Mouse (Mus musculus): ENCODE measurements at regions not wholly inside any gene's neighbourhood (a gene's known extent, or its start where the extent isn't known, plus 50 kb on each side); places are given as distances from the start of the nearest gene placed in this dataset.
"Not testable (repeated sequence)": the region's sequence is repeated elsewhere in the genome, so short reads cannot be mapped to it uniquely, and the experiment has no call there.

DNA sequence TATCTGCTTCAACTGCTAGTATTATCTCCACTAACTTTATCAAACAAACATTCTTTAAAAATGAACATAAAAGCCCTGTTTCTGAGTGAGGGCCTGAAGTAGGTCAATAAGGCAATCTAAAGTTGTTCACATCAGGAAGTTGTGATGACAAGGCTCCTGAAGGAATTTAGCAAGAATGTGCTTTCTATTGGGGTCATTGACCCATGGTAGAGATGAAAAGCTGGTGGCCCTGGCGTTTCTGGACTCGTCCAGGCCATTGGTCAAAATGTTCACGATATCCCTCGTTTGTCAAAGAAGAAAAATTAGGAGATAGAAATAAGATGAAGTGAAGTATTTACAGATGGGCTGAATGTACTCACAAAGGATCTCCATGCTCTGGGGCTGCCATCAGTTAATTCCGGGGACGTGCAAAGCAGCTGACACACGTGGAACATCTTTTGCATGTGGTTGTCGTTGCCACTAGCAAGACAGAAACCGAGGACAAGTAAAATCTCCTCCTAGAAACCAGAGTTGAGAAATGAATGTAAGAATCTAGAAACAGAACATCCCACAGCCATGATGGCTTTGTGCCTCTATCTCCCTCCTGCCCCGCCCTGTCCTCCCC lies 134.1 kb downstream of the Snx18 start:
- no peak for DNase-seq

DNA sequence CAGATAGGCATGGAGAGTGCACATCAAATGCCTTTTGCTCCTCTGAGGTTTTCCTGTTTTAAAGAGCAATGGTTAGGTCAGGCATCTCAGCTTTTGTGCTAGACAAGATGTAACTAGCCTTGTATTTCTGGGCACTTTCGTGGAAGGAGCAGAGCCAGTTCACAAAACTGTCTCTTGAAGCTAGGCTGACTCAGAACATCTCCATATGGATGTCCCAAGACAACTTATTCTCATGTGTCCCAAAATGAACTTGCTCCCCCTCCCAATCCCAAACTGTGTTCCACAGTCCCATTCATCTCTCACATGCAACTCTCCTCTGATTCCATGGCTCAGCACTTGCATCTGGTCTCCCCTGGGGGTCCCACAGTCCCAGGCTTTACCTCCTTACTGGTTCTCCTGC lies 135.5 kb downstream of the Snx18 start:
- no peak for DNase-seq

DNA sequence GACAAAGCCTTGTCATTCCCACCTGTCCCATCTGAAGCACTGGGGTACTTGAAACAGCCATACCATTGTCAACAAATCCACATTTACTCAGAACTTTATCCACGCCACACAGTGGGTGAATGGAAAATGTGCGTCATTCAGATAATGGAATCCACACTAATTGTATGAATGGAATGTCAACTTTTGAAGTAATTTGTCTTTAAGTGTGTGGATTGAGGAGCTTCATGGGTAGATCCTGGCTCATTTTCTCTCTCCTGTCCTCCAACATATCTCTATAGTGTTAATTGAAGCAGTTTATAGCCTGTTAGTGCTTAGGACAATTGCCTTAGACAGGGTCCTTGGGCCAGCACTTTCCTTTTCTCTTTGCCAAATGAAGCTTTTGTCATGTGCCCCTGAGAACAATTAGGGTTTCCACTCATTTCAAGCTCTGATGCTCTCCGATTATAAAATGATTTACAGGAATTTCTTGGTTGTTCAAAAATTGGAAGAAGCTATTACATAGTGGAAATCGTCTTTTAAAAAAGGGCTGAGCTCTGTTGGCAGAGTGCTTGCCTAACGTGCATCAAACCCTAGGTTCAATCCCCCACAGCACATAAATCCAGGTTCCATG lies 140.4 kb downstream of the Snx18 start:
- DNase-seq, result no peak

DNA sequence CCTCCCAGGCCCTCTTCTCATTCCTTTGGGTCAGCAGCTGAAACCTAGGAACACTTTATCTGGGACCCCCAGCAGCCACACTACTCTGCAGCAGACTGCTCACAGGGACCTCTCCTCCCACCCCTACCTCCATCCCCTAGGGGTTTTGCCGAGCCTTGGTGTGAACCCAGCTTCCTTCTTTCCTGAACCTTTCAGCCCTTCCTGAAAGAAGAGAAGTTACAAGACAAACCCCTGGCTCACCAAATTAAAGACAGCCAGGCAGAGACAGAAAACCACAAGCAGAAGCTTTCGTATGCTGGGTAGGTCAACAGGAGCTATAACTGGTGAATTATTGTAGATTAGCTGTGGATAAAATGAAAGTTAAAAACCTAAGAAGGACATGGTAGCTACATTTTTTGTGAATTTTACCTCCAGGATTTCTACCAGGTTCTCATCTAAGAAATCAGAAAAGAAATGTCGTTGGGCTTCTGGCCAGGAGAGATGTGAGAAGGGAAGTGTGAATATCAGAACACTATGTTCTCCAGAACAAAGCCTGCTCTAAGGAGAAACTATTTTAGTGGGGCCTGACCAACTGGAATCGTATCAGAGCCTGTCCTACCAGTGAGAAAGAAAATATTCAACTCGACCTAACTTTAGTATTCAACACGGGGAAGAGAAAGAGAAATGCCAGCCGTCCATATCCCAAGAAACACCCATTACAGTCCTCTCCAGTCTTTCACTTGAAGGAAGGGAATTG lies 147.4 kb downstream of the Snx18 start:
- no peak for DNase-seq

DNA sequence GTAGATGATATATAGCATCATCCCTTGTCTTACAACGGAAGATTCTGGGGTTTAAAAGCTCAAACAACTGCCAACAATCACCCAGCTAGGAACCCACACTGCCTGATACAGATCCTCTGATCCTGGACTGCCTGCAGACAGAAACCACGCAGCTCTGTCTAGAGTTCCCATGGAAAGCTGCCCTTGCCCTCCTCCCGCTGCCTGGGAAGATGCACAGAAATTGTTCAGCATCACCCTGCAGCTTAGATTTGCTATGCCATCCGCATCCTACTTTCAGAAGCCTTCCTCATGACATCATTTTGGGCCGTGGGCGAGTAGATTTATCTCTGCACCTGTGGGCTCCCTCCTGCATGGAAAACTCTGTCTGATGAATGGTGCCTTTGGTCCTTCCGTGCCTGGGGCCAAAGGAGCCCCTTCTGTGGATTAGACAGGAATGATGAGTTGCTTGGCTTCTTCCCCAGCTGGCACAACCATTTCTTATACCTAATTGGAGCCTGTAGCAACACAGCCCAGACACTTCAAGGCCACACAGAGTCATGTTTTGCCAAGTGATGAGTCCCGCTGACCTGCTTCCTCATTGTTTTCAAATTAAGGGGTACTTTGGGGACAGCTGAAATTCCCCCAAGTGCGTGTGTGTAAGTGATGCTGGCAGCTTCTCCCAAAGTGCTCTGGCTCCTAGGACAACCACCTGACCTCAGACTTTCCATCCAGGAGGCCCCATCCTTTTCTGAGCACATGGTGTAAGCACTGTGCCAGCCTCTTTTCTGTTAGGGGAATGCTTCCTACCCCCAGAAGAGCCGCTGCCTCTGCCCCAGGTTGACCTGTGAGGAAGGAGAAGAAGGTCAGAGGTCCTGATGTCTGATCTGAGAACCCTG lies 153.9 kb downstream of the Snx18 start:
- DNase-seq, result no peak

DNA sequence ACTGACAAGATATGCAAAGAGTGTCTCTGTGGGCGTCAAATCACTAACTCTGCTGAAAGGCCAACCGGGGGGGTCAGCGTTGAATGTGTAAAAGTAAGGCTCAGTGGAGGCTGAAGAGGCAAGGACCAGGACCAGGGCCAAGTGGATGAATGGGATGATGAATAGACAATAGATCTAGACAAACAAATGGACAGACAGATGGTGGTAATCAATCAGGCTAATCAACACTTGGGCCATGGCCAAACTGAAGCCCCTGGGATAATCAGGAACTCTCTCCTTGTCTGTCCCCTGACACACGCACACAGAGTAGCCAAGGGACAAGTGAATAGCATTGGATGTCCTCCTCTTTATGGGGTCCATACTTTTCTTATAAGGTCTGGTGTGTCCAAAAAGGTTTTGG lies 154.9 kb downstream of the Snx18 start:
- DNase-seq, result no peak

DNA sequence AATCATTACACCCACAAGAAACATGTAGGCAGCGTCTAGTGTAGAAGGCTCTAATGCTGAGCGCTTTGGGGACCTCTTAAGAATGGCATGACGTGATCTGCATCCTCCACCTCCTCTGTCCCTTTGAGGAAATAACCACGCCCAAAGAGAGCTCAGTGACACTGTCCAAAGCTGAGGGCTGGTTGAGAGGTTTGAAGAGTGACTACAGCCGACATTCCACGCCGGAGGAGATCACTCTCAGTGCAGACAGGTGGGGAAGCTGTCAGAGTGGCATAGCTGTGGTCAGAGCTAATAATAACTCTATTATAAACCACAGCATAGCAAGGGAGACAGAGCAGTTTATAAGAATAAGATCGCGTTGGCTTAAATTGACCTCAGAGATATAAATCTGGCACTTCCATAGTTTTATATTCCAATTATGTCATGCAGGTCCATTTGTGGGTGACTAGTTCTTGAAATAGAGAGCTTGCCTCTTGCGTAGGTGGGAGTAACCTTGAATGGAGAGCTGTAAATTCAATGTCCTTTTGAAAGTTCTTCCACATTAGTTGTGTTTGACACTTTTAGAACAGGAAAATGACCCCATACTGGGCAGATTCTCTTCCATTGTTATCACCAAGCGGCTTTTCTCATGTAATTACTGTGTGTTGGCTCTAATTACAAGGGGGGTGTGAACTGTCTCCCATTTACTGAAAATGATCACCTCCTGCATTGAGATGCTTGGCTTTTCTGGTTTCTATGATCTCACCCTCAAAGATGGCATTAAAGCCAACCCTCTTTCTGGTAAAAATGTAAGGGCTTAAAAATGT lies 161.7 kb downstream of the BC067074 start:
- no peak for DNase-seq

DNA sequence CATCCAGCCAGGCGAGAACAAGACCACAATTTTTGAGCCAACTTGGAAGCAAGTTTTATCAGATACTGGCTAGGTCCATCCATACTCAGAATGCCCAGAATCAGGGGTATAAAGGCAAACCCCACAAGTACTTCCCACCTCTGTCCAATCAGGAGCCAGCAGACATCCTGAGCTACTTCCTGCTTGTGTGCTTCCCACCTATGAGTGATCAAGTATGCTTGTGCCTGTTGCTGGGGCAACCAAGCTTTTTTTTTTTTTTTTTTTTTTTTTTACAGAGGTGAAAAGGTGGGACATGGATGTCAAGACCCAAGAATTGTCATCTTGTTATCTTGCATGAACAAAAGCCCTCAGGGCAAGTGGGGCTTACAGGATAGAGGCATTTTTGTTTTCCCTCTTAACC lies 155.4 kb downstream of the BC067074 start:
- DNase-seq, result no peak

DNA sequence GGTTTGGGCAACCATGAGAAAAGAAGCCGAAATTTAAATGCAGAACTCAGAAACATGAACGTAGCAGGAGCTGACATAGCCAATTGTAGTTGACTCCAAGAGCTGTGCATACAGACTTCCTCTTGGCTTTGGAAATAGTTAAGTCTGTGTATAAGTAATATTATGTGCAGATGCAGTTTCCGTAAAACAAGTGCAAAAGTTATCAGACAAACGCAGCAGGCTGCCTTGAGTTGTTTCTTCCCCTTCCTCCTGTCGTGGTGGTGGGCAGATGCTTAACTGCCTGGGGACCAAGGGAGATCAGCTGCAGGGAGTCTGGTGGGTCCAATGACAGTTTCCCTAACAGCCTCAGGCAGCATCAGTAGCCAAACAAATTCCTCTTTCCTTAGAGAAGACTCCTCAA lies 153.3 kb downstream of the BC067074 start:
- no peak for DNase-seq

DNA sequence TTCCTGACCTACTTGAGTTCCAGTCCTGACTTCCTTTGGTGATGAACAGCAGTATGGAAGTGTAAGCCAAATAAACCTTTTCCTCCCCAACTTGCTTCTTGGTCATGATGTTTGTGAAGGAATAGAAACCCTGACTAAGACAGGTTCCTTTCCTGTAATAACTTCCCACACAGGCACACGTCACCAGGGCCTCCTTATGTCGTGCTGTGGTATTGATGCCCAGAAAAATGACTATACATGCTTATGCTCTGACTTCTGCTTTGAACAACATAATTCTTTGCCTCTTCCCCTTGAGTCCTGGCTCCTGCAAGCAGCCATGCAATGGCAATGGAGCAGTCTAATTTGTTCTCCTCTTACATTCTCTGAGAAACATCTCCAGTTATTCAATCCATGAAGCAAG lies 151.5 kb downstream of the BC067074 start:
- DNase-seq, result not testable (repeated sequence)

DNA sequence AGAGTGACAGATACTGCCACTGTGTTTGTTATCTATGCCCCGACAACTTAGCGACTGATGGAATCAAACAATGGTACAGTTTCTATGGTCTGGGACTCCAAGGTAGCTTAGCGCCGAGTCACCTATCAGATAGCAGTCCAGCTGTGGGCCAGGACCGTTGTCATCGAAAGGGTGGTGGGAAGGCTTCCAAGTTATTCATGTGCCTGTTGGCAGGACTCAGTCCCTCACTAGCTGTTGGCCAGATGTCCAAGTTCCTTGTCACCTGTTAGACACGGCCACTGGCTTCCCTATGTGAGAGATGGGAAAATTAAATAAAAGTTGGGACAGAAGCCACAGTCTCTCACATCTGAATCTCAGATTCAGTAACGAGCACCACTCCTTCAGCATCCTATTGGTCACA lies 150.1 kb downstream of the BC067074 start:
- DNase-seq, result no peak

DNA sequence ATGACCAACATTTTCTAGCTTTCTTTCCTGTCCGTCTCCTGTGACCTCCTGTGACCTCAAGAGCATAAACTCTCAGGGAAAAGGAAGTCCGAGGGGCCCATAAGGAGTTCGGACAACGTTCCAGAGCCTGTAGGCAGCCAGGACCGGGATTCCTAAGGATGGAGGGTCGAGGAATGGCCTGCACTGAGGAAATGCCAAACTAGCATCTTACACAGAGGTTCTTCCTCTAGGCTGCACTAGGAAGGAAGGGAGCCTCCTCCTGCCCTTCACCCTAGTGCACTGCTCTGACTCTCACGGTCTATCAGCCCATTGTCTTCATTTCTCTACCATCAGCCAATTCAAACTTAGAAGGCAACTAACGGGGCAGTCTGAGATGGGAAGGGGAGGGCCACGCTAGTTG lies 149.2 kb downstream of the BC067074 start:
- no peak for DNase-seq

DNA sequence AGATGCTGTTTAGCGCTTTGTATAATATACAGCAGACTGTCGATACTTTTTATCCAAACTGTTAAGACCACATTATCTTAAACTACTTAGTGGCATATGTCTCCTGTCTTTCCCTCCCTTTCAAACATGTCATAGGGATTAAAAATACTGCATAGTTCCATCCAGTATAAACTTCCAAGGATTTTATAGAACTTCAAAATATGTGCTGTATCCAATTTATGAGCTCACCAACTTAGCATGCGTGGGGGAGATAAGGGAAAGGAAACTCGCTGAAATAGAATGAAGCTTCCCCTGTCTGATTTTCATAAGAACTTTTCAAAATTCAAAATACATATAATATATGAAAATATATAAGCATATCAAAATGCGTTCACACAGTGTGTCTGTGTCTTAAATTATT lies 147.2 kb downstream of the BC067074 start:
- no peak for DNase-seq

DNA sequence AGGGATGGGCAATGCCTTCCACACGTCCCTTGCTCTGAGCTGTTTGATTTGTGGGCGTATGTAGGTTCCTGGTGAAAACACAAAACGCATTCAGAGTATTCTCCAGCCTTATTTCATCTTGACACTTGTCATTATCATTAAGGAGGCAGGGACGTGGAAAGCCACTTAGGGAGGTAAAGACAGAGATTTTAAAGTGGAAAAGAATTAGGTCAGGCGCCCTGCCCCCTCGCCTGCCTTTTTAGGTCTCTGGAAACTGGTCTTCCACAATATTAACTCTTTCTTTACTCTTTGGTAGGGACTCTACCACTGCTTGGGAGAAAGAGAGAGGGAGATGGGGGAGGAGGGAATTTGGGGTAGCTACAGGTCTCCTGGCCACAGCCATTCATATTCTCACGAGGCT lies 146.6 kb downstream of the BC067074 start:
- no peak for DNase-seq

DNA sequence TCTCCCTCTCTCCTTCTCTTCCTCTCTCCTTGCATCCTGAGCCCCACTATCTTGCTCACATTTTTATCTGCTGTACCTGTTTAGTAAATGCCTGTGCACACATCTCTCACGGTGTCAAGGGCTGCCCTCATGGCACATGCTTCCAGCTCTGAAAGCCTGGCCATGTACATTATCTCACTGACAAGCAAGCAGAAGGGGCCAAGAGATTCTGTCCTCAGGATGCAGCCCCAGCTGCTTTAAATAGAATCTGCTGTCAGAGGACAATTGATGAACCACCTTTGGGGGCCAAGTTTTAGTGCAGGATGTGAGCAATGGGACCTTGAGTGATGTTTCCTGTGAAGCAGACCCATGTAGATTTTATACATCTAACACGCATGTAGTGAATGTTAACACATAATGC lies 145.9 kb downstream of the BC067074 start:
- DNase-seq, result no peak

DNA sequence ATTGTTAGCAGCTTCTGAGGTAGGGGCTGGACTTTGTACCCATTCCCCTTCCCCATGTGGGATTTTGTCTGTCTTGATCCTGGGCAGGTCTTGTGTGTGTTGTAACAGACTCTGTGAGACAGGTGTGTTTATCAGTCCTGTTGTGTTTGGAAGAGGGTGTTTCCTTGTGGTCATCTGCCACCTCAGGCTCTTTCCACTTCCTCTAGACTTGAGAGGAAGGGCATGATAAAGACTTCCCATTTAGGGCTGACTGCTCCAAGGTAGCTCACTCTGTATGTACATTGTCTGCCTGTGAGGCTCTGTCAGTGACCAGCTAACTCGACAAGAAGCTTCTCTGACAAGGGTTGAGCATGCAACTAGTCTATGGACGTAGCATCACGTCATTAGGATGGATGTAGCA lies 143.3 kb downstream of the BC067074 start:
- DNase-seq, result no peak

DNA sequence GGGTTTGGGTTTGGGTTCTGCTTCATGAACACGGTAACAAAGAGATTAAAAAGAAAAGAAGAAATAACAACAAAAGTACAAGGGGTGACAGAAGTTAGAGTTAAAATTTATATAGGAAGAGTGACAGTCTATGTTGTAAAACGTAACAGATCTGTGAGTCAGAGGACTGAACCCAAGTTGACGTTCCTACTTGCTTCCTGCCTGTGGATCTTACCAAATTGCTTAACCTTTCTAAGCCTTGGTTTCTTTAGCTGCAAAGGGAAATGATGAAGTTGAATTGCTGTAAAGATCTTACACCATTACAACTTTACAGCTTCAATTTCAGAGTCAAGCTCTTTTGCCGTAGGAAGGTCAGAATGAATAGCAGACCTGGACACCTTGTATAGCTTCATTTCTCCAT lies 142.2 kb downstream of the BC067074 start:
- DNase-seq, result no peak

DNA sequence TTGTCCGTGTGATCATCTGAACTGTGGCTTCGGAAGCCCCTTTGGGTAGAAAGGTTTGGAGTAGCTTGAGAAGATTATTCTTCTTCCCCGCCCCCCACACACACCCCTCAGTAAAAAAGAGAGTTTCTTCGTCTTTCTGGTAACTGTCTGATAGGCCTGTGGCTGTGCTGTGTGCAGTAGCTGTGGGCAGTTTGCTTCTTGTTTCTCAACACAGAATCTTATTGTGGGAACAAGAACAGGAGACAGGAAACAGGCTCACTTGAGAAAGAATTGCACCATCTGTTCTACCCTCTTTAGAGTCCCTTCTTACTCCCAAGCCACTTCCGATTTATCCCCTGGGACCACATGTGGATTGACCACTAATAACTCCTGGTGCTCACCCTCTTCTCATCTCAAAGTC lies 140.5 kb downstream of the BC067074 start:
- DNase-seq, result no peak

DNA sequence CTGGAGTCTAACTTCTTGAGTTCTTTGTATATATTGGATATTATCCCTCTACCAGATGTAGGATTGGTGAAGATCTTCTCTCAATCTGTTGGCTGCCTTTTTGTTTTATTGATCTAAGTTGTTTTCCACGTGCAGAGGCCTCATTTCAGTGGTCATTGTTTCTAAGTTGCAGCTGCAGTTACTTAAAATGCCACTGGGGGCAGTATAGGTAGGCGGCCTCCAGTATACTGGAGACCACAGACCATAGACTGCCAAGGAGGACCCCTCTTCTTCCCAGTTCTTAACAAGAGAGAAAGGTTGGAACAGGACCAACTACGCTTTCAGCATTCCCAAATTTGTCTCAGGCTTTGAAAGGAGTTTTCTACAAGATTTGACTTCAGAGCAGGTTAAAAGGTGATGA lies 136.7 kb downstream of the BC067074 start:
- no peak for DNase-seq

Data from cerebellum, adult 9-11 months (tissue).